ENCODE assay signal across 8 mouse cellular contexts in genomic region chr9:52048650-52049081, GRCm38 (mm10). TPM values are rescaled to one million over a fixed set of nuclear protein-coding genes. Genes with fewer than 3 reads are reported as not detected.
DNase-seq lines count a peak whose midpoint lies in the region; ATAC-seq and TF ChIP-seq lines count a peak whose summit lies in the region.

No protein-coding gene starts in this region.

- H3K36me3 ChIP-seq in ES-Bruce4 (ENCODE audit: control insufficient read depth, insufficient read depth, low read length, poor library complexity, severe bottlenecking): no peaks in the 10 kb centered on the region
- no peaks in the 10 kb centered on the region; the same call in 1 of the 2 replicates for H3K36me3 ChIP-seq in erythroblast, embryonic 14.5 days (ENCODE audit: control insufficient read depth)
- no peaks in the 10 kb centered on the region for H3K36me3 ChIP-seq in heart, embryonic 13.5 days

- DNase-seq in kidney, postnatal 10 days: peak; percentile 64
- DNase-seq in lung, postnatal 10 days: peak; percentile 46
- peak; percentile 36 to 42 for DNase-seq in right cerebral cortex, postnatal 10 days (ENCODE audit: low spot score in 2 of 2)
- peak; percentile 60 for DNase-seq in yolk sac, embryonic 10.5 days (ENCODE audit: low spot score)

- no peak overlapping the region; the same call in 1 of the 2 replicates for H3K27ac ChIP-seq in ES-Bruce4 (ENCODE audit: insufficient read depth, low read length)
- peak overlapping the region; percentile 99 for H3K27ac ChIP-seq in bone marrow, adult 2 months (ENCODE audit: control insufficient read depth, insufficient read depth, low read depth, low read length, poor library complexity)
- H3K27ac ChIP-seq in heart, embryonic 13.5 days (replicated peaks): peak overlapping the region; percentile 100

- peak overlapping the region; percentile 85 for H3K4me2 ChIP-seq in heart, embryonic 13.5 days

- H3K9ac ChIP-seq in ES-Bruce4 (ENCODE audit: low read depth, poor library complexity, severe bottlenecking): peak overlapping the region; percentile 98
- H3K9ac ChIP-seq in heart, embryonic 13.5 days: peak overlapping the region; percentile 100

- ATAC-seq in heart, embryonic 13.5 days (ENCODE audit: extremely low read depth, insufficient number of reproducible peaks, low FRiP score, low TSS enrichment): 0 out of 2 replicates have a peak, but pooled peaks have one; percentile 12

- no peaks in the 10 kb centered on the region for H3K9me3 ChIP-seq in ES-Bruce4 (replicated peaks; ENCODE audit: control insufficient read depth, insufficient read depth, low read length, poor library complexity, severe bottlenecking)
- H3K9me3 ChIP-seq in erythroblast, embryonic 14.5 days (ENCODE audit: control insufficient read depth, low read length): no peaks in the 10 kb centered on the region
- no peaks in the 10 kb centered on the region for H3K9me3 ChIP-seq in heart, embryonic 13.5 days

- no peak for TF ChIP-seq CTCF in ES-Bruce4 (IDR thresholded peaks at IDR 0.05; ENCODE audit: low read depth, low read length)
- no peak for TF ChIP-seq CTCF in bone marrow, adult 2 months (IDR thresholded peaks at IDR 0.05; ENCODE audit: control insufficient read depth, insufficient read depth, low read length)

- no peaks in the 10 kb centered on the region for H3K4me1 ChIP-seq in ES-Bruce4 (ENCODE audit: control insufficient read depth, insufficient read depth, low read length)
- H3K4me1 ChIP-seq in bone marrow, adult 2 months (ENCODE audit: control insufficient read depth, insufficient read depth, low read length): peaks cover 2% of the 10 kb centered on the region
- H3K4me1 ChIP-seq in erythroblast, embryonic 14.5 days (ENCODE audit: control insufficient read depth): peaks cover 28% of the 10 kb centered on the region
- H3K4me1 ChIP-seq in heart, embryonic 13.5 days: peaks cover 43% of the 10 kb centered on the region

- no peaks in the 10 kb centered on the region for H3K27me3 ChIP-seq in ES-Bruce4 (ENCODE audit: control insufficient read depth, insufficient read depth, low read length, poor library complexity, severe bottlenecking)
- no peaks in the 10 kb centered on the region; the same call in 1 of the 2 replicates for H3K27me3 ChIP-seq in erythroblast, embryonic 14.5 days (ENCODE audit: control insufficient read depth)
- no peaks in the 10 kb centered on the region for H3K27me3 ChIP-seq in heart, embryonic 13.5 days (replicated peaks)

- under 1% methylated on average over 60 of the region's 60 CpGs for WGBS in bone marrow, adult 2 months
- WGBS in heart, embryonic 13.5 days: under 1% methylated on average over 51 of the region's 60 CpGs

- TF ChIP-seq EP300 in ES-Bruce4 (IDR thresholded peaks at IDR 0.05; ENCODE audit: insufficient read depth, low read depth, low read length): no peak

- peak overlapping the region; percentile 82 for H3K4me3 ChIP-seq in ES-Bruce4 (ENCODE audit: low read depth, low read length)
- peak overlapping the region; percentile 84 for H3K4me3 ChIP-seq in bone marrow, adult 2 months (replicated peaks; ENCODE audit: control insufficient read depth, low read depth, low read length)
- H3K4me3 ChIP-seq in erythroblast, embryonic 14.5 days (replicated peaks): peak overlapping the region; percentile 97
- peak overlapping the region; percentile 99 for H3K4me3 ChIP-seq in heart, embryonic 13.5 days

- TF ChIP-seq POLR2A in ES-Bruce4 (IDR thresholded peaks at IDR 0.05; ENCODE audit: insufficient read depth, low read length): no peak
- TF ChIP-seq POLR2A in bone marrow, adult 2 months (IDR thresholded peaks at IDR 0.05; ENCODE audit: borderline replicate concordance, control insufficient read depth, low read depth, low read length): no peak

RNA-seq across cellular contexts. Expression of gene Rdx, which starts 1.7 kb away (rescaled TPM):
- polyA plus RNA-seq in ES-Bruce4 (2011; ENCODE audit: insufficient read depth, insufficient read length, low read depth, missing spikeins): 143 and 157 TPM in 2 replicates
- polyA plus RNA-seq in bone marrow, adult 2 months (2011; ENCODE audit: insufficient read depth, insufficient read length, low replicate concordance, missing spikeins): 30.5 and 35.0 TPM in 2 replicates
- 2.2 and 2.4 TPM in 2 replicates for polyA plus RNA-seq in erythroblast, embryonic 14.5 days (2012)
- polyA plus RNA-seq in heart, embryonic 13.5 days (2015; fragmentation: Nextera tagmentation; extraction: Ambion mirVana): 112 and 117 TPM in 2 replicates
